Mouse (Mus musculus) thymus, postnatal 10 days (tissue): ENCODE measurements at regions not wholly inside any gene's neighbourhood (a gene's known extent, or its start where the extent isn't known, plus 50 kb on each side); places are given as distances from the start of the nearest gene placed in this dataset.

ENCODE experiments used
- DNase-seq, 2 experiments: peaks; one replicate each; pipeline ENCODE4 v3.0.0; 2021; ENCODE audit warnings: low spot score in 2 of 2

DNA sequence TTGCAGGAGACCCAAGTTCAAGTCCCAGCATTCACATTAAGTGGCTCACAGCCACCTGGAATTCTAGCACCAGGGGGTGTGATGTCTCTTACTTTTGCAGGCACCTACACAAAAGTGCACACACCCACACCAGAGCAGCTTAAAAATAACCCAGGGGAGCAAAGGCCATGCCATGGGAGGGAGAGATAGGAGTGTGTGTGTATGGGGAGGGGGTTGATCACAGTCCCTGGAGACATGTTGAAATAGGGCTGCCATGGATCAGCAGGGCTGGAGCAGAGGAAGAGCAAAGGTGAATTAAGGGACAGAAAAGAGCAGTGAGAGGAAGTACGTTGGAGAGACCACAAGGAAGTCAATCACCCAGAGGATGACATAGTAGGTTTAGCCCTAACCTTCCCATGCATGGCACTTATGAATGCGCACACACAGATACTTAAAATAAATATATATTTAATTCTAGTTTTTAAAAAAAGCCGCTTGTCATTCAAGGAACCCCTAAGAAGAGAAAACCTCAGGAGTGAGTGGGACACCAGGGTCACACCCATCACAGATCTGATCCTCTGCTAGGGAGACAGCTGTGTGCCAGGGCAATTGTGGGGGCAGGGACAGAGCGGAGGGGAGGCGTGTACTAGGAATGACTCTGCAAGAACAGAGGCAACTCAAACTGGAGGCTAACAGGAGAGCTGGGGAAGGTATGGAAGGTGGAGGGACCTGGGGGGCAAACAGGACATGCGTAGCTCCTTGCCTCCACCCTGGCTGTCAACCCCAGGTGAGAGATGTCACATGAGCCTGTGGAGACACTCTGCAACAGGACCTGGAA, 189.5 kb upstream of the Rybp start:
- no peak for DNase-seq

DNA sequence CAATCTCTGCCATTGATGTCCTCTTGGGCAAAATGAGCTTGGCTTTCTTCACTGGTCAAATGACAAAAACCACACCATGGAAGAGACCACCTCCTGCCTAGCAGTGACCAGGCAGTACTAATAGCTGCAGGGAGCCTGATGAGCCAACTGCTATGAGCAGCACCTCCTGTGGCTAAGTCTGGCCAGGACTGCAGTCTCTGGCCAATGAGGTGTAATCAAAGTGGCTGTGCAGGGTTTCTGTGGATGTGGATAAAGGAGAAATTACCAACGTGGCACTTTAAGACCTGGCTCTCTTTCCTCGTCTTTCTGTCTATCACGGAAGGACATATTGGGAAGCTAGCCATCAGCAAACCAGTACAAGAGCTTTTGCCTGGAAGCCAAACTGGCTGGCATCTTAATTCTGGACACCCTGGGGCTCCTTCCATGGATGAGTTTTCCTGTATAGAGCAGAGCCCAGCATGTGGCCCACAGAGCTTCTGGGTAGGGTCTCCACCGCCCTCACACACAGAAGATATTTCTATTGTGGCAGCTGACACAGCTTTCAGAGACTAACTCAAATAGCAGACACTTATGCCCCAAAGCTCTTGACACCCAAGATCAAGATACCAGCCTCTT, 188.2 kb upstream of the Rybp start:
- DNase-seq, result no peak

DNA sequence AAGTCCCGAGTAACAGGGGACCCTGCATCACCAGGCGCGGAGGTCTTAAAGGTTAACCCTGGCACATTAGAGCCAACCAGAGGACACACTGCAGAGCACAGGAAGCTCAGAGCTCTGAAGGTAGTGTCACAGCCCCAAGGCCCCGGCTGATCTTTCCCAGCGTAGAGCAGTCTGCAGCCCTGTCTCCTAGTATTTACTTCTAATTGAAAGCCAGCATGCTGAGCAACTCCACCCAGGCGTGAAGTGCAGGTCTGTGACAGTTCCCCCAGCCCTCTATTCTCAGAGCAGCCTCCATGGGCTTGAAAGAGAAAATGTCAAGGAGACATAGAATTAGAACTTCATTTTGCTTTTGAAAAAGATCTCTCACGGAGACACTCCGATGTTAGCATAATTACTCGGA, 187.0 kb upstream of the Rybp start:
- no peak for DNase-seq

GRCm38 (mm10) chr6:100470071-100470470, 182.8 kb upstream of the Rybp start:
- no peak for DNase-seq

DNA sequence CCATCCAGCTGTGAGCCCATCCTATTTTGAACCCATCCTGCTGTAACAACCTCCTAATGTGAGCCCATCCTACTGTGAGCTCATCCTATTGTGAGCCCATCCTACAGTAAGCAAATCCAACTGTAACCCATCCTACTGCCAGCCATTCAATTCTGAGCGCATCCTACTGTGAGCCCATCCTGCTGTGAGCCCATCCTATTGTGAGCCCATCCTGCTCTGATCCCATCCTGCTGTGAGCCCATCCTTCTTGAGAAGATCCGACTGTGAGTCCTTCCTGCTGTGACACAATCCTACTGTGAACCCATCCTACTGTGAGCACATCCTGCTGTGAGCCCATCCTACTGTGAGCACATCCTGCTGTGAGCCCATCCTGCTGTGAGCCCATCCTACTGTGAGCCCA, 175.5 kb upstream of the Rybp start:
- no peak for DNase-seq

- no peak for DNase-seq
Observed at GRCm38 (mm10) chr6:100453401-100453800, 166.1 kb upstream of the Rybp start.

GRCm38 (mm10) chr6:100452097-100453002, 165.1 kb upstream of the Rybp start:
- DNase-seq, result no peak

GRCm38 (mm10) chr6:100450108-100450507, 162.8 kb upstream of the Rybp start:
- no peak for DNase-seq

DNA sequence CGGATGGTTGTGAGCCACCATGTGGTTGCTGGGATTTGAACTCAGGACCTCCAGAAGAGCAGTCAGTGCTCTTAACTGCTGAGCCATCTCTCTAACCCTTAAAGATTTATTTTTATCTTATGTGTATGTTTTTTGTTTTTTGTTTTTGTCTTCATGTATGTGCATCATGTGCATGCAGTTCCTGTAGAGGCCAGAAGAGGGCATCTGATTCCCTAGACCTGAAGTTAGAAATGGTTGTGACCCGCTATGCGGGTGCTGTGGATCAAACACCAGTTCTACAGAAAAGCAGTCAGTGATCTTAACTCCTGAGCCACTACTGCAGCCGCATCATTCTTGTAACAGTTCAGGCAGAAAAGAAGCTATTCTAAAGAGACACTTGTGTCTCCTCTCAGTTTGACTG, 161.8 kb upstream of the Rybp start:
- DNase-seq, result no peak

DNA sequence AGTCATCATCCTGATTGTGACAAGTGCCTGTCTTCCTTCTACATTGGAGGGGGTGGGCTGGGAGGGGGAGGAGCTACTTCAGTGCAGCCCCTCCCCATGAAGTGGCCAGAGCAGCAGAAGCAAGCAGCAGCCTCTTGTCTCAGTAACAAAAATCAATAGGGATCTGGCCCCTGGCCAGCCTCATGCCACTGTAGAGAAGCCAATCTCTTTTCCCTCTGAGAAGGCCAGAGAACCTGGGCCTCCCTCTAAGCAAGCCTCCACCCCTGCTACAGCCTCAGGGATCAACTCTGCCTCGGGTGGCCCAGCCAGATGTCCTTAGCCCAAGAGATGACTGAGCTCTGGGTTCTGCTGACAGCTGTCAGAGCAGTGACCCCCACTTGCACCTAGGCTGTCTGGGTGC, 159.9 kb upstream of the Rybp start:
- DNase-seq, result no peak

GRCm38 (mm10) chr6:100446804-100447203, 159.5 kb upstream of the Rybp start:
- no peak for DNase-seq

DNA sequence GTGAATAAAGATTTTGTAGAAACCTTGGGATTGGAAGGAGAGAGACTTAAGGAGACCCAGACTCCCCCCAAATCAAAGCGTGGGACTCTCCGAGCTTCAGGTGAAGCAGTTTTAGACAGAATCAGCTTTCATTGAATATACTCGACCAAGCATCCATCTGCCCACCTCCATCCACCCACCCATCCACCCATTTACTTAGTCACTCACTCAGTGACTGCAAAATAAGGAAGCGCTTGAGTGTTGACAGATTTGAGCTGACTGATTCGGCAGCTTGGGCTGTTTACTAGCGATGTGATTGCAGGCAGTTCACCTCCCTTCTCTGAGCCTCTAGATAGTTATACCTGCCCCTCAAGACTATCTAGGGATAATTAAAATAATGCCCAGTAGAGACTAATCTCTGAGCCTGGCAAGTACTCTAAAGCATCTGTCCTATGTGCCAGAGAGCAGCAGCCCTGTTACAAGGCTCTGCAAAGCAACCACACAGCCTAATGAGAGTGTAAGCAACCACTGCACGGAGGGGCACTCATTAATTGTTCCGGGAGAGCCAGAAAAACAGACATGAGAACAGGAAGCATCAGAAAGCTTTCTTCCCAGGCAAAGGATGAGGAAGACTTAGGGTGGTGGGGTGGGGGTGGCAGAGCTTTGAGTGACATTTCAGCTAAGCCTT, 151.9 kb upstream of the Rybp start:
- DNase-seq, result no peak

DNA sequence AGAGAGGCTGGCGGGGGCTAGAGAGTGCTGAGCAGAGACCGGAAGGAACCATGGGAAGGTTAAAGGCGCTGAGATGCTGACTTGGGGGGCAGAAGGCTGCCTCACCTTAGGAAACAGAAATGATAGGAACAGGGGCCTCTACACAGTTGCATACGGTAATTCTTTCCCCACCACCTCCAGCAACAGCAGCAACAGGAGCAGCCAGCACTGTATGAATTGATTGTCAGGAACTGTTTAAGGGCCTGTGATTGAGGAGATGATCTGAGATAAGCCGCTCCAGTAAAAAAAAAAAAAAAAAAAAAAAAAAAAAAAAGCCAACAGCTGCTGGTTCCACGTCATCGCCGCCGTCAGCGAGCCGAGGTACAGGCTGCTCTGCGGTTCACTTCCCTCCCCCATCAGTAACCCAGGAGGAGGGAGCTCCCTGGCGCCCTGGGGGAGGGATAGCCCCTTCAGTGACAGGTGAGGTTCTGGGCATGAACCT, 151.3 kb upstream of the Rybp start:
- DNase-seq, result peak; percentile 66 to 71

- no peak for DNase-seq
Observed at GRCm38 (mm10) chr6:100437980-100438379, 150.7 kb upstream of the Rybp start.

- DNase-seq, result no peak
Observed at GRCm38 (mm10) chr6:100436507-100436906, 149.2 kb upstream of the Rybp start.

GRCm38 (mm10) chr6:100435222-100435621, 147.9 kb upstream of the Rybp start:
- no peak for DNase-seq

GRCm38 (mm10) chr6:100433534-100433867, 146.2 kb upstream of the Rybp start:
- no peak for DNase-seq

DNA sequence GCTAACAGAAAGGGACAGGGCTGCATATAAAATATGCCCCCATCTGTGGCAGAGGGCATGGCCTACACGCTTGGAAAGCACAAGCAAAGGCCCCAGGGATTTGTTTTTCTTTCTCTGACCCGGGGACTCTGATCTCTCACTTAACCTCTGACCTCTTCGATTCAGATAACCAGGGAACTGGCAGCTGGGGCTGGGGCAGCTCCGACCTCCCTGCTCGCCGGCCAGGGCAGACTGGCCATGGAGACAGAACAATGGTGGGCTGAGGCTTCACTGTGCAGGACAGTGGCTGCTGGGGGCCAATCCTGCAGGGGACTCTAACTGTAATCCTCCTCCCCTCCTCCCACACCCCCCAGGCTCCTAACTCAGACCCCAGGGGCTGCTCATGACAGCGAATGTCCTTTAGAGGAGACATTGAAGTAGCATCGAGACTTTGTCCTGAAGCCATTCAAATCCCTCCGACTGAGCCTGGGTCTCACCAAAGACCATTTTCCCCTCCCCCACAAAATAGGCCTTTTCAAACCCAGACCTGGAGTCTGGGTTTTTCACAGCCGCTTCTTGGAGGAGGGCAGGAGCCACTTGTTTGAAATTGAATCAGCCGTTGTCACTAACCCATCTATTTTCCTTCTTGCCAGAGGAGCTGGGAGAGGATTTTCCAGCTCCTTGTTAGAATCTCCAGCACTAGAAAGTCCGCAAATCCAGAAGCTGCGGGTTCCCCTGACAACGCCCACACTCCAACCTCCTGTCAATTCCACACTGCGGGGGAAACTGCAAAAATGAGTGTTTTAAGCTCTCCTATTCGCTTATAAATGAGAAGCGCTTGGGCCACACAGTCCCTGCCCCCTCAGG, 145.6 kb upstream of the Rybp start:
- DNase-seq, result no peak

DNA sequence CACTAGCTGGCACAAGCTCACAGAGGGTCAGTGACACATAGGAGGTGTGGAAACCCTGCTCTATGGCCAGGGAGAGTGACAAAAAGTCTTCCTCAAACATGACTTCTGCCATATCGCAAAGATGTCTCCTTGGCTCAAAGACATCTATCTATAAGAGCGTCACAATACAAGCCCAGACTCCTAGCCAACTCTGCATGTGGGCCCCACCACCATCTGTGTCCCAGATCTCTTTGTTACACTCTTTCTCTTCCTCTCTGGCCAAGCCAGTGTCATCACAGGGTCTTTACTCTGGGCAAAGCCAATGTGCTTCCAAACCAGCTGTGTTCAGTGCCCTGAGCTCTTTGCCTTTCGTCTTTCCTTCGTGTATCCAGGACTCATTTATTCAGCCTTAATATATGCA, 143.0 kb upstream of the Rybp start:
- no peak for DNase-seq

GRCm38 (mm10) chr6:100429511-100429910, 142.2 kb upstream of the Rybp start:
- no peak for DNase-seq

GRCm38 (mm10) chr6:100428759-100429158, 141.5 kb upstream of the Rybp start:
- DNase-seq, result no peak
